Mouse (Mus musculus): Measurements from ENCODE around the gene Slc10a4. TPM values are rescaled to one million over a fixed set of nuclear protein-coding genes. Genes with fewer than 3 reads are reported as not detected.

The Slc10a4 gene
- not detected for polyA plus RNA-seq (2014; fragmentation: Illumina TruSeq; extraction: RNeasy Lipid Tissue Mini Kit (QIAGEN cat#74804); ENCODE audit: low read depth, low replicate concordance)

DNA sequence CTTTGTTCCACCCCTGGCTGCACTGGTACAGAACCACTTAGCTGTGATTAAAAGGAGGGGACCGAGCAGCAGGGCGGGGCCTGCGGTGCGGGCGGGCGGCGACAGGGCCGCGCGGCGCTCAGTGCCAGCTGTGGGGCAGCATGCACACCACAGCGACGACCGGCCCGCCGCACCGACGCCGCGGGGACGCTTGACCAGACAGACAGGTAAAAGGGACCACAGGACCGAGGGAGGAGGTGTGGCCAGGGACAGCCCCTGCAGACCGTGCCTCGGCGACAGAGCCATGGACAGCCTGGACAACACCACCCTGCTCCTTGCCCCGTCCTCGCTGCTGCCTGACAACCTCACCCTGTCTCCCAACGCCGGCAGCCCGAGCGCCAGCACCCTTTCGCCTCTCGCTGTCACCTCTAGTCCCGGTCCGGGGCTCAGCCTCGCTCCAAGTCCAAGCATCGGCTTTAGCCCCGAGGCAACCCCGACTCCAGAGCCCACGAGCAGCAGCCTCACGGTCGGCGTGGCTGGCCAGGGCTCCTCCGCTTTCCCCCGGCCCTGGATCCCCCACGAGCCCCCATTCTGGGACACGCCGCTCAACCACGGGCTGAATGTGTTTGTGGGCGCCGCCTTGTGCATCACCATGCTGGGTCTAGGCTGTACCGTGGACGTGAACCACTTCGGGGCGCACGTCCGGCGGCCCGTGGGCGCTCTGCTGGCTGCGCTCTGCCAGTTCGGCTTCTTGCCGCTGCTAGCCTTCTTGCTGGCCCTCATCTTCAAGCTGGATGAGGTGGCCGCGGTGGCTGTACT is at the start of gene Slc10a4:
Gene Slc10a4, plus strand, starts transcription at position 100 of the 798 bp plus-strand sequence.

DNA sequence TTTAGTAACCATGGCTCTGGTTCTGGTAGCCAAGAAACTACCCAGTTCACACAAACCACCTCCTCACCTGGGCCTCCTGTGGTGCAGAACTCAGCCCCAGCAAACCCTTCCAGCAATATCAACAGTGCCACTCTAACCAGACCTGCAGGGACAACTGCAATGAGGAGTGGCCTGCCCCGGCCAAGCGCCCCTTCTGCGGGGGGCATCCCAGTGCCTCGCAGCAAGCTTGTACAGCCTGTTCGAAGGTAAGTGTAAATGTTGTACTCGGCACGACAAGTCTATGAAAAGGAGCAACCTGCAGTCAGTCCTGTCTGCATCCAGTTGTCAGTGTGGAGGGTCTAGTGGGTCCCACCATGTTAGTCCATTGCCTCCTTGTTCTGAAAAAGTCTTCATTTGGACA is 32.1 kb upstream of the Slc10a4 start, which contains the start of gene Gm10135:
Gene Gm10135, minus strand, starts transcription at position 101 of the 400 bp plus-strand sequence.

Other genes starting within 250 kb of the Slc10a4 start
- gene Tec, start 138.4 kb upstream of the Slc10a4 start, polyA plus RNA-seq (2014; fragmentation: Illumina TruSeq; extraction: RNeasy Lipid Tissue Mini Kit (QIAGEN cat#74804); ENCODE audit: low read depth, low replicate concordance) = 15.8 TPM
- 92.0 TPM for gene Slain2, start 92.6 kb upstream of the Slc10a4 start, polyA plus RNA-seq (2014; fragmentation: Illumina TruSeq; extraction: RNeasy Lipid Tissue Mini Kit (QIAGEN cat#74804); ENCODE audit: low read depth, low replicate concordance)
- gene Gm10135, start 32.2 kb upstream of the Slc10a4 start, polyA plus RNA-seq (2014; fragmentation: Illumina TruSeq; extraction: RNeasy Lipid Tissue Mini Kit (QIAGEN cat#74804); ENCODE audit: low read depth, low replicate concordance) = not detected
- 32.4 TPM for gene Fryl, start 249.7 kb downstream of the Slc10a4 start, polyA plus RNA-seq (2014; fragmentation: Illumina TruSeq; extraction: RNeasy Lipid Tissue Mini Kit (QIAGEN cat#74804); ENCODE audit: low read depth, low replicate concordance)